Mouse (Mus musculus) testis, postnatal 10 days (tissue): ENCODE measurements around the gene Vangl1.
A peak's percentile ranks its signal among the peaks of the same experiment; 100 is the strongest.

Experiments used
- DNase-seq: peaks from one replicate; pipeline ENCODE4 v3.0.0; 2021; ENCODE audit warnings: low spot score

The Vangl1 gene

GRCm38 (mm10) chr3:102142947-102143346 is 61.5 kb downstream of the Vangl1 start:
- no peak for DNase-seq

DNA sequence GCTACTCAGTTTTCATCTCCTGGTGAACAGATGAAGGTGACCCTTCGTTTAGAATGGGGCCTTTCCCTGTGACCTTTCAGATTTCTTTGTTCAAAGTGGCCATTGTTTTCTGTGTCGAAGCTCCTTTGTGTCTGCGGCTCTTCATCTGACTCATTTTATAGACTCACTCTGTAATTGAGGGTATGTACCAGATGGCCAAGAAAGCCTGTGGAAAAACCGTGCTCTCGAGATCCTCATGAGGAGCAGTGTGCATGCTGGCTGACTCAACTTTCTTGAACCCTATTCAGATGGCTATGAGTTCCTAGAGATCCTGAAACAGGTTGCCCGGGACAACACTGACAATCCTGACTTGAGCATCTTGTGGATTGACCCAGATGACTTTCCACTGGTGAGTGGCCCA is 62.6 kb downstream of the Vangl1 start:
- DNase-seq: no peak

DNA sequence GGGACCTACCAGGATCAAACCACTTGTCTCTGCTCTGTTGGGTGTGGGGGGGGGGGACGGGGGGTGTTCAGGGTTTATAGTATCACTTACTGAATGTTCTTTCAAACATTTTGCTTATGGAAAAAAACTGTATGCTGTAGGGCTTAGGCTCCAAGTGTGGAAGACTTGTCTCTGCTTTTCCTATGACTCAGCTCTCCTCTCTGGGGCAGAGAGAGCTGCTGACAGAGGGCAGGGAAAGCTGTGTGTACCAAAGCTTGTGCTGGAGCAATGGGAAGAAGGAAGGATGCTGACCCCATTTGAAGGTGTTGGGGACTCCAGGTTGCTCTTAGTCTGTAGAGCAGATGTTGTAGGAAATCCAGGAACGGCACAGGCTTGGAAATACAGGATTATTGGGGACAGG is 63.0 kb downstream of the Vangl1 start:
- no peak for DNase-seq

DNA sequence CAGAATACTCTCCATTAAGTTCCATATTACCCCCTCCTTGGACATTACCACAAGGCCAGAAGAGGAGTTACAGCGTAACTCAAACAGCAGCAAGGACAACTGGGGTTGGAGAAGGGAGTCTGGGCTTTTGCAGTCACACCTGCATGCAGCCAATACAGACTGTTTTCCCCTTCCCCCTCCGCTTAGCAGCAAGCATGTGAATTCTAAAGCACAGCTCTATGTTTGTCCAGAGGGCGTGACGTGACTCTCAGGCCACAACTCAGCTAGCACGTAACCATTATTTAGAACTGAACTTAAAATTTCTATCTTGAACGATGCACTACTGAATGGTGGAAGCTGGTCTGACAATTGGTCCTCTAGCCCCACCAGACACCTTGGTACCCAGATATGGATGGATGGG is 63.9 kb downstream of the Vangl1 start:
- DNase-seq: no peak

DNA sequence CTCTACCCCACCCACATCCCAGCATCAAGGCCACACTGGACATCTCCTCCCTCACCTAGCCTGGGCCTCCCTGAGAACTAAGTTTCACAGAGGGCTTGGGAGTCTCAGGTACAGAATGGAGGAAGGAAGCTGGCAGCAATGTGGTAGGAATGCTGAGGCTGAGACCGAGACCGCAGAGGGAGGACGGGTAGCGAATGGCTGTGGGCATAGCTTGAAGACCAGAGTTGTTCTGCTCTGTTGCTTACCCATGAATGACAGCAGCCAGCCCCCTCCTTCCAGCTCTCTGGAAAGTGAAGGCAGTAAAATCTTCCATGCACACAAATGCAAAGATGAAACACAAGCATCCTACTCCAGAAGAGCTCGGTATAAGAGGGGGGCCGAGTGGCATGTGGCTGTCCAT is 65.6 kb downstream of the Vangl1 start:
- DNase-seq: no peak

DNA sequence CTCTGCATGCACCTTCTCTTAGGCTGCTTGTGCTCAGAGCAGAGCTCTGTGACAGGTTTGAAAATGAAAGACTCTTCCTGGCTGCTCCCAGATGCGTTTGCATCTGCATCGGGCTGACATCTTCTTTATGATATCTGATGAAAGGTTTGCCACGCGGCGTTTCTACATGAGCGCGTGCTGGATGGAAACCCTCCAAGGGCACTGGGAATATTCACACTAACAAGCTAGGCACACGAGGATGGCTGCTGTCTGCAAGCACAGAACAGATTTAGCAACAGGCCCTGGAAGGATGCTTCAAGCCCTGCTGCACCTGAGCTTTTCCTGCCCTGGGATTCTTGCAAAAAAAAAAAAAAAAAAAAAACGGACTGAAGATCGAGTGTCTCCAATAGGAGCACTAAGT is 67.3 kb downstream of the Vangl1 start:
- no peak for DNase-seq

DNA sequence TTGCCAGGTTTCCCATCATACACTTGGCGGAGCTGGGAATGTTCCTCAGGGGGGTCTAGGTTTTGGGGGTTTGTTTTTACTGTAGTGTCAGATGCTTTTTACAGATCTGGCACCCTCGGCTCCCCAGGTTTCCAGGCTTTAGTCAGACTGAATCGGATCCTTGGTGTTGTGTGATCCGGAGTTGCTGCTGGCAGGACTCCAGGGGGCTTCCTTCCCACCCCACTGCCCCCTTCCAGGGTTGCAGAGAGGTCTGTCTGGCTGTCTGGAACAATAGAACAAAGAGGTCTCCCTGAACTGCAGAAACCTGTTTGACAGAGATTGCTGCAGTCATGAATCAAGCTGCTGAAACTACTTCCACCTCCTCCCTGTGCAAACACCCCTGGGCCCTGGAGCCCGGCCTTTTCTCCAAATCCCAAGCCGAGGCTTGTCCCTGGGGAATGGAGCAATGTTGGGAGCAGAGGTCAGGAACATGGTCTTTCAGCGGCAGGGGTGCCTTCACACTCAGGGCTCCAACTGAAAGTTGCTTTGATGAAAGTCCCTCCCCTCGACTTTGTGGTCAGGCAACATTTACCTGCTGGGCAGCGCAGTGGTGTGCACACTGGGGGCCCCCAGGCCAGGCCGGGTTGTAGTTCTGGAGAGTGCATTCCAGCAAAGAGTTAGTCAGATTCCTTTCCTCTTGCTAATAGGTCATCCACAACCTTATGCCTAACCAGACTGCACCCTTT is 68.9 kb downstream of the Vangl1 start:
- DNase-seq: no peak

- no peak for DNase-seq
These were observed 72.7 kb downstream of the Vangl1 start for GRCm38 (mm10) chr3:102131627-102132324.

DNA sequence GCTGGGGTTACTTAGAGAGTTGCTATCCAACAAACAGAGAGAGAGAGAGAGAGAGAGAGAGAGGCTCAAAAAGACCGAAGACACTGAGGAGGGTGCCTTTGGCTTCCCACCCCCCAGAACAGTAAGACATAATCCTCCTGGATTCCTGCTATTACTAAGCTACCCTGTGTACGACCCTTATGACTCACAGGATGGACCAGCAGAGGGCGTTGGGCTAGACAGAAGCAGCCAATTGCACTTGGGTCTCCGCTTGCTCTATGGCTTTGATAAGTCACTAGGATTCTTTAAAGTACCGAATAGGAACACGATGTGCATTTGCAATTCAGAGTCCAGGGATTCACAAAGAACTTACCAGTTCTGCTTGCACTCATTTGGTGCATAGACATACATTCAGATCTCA is 74.0 kb downstream of the Vangl1 start:
- DNase-seq: no peak

DNA sequence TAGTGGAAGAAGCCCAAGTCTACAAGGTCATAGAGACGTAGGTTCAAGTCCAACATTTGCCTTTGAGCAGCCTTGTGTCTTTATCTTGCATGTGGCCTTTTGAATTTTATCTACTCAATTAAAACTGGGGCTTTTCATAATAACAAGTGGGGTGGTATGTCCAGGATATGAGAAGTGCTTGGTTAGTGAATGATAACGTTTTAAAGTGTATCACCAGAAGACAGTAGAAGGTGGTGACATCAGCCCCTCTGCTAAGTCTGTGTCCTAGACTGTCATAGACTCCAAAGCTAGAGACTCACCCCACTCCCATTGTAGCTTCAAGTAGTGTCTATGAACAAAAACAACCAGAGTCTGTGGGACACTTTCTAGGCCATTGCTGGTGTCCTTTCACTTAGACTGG is 76.3 kb downstream of the Vangl1 start:
- no peak for DNase-seq

GRCm38 (mm10) chr3:102127114-102127513 is 77.4 kb downstream of the Vangl1 start:
- DNase-seq: no peak

GRCm38 (mm10) chr3:102125546-102125945 is 78.9 kb downstream of the Vangl1 start:
- no peak for DNase-seq

GRCm38 (mm10) chr3:102123654-102124053 is 80.8 kb downstream of the Vangl1 start:
- no peak for DNase-seq

- peak; percentile 70 for DNase-seq
These were observed 82.4 kb downstream of the Vangl1 start for GRCm38 (mm10) chr3:102122046-102122445.

DNA sequence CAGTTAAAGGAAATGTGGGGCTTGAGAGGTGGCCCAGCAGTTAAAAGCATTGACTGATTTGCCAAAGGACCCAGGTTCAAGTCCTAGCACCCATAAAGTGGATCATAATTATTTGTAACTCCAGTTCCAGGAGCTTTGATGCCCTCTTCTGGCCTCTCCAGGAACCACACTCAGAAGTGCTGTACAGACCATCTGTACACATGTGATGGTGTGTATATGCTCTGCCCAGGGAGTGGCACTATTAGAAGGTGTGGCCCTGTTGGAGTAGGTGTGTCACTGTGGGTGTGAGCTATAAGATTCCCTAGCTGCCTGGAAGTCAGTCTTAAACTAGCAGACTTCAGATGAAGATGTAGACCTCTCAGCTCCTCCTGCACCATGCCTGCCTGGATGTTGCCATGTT is 83.5 kb downstream of the Vangl1 start:
- DNase-seq: no peak

- no peak for DNase-seq
These were observed 92.4 kb downstream of the Vangl1 start for GRCm38 (mm10) chr3:102111979-102112599.

GRCm38 (mm10) chr3:102108201-102108600 is 96.3 kb downstream of the Vangl1 start:
- no peak for DNase-seq

DNA sequence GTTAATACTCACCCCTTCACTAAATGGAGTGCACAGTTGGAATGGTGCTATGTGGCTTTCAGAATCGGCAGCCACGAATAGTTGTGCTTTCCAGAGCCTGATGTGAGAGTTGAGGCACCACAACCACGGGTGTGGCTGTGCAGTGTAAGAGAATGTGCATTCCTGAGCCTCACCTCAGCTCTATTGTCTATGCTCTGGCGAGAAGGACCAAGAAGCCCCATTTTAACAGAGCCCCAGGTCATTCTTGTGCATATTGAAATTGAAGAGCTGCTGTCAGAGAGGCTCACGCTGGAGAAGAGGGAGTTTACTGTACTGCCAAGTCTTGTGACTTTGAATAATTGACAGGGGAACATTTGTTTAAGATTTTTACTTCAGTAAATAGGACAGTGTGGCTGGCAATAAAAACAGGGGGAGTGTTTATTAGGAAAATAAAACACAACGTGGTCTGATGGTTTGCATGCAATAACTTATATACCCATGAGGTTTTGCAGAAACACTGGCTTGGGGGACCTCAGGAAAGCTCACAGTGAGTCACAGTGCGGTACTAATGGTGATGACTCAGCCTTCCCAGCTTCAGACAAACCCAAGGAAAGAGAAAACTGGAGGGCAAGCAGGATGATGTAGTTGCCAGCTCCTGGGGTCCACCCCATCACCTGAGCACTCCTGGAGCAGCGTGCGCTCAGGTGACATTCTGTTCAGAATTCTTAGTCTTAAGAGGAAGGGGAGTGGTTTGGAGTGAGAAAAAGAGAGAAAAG is 100.5 kb downstream of the Vangl1 start:
- no peak for DNase-seq
